ENCODE assay signal across 24 mouse cellular contexts in the genomic region with DNA sequence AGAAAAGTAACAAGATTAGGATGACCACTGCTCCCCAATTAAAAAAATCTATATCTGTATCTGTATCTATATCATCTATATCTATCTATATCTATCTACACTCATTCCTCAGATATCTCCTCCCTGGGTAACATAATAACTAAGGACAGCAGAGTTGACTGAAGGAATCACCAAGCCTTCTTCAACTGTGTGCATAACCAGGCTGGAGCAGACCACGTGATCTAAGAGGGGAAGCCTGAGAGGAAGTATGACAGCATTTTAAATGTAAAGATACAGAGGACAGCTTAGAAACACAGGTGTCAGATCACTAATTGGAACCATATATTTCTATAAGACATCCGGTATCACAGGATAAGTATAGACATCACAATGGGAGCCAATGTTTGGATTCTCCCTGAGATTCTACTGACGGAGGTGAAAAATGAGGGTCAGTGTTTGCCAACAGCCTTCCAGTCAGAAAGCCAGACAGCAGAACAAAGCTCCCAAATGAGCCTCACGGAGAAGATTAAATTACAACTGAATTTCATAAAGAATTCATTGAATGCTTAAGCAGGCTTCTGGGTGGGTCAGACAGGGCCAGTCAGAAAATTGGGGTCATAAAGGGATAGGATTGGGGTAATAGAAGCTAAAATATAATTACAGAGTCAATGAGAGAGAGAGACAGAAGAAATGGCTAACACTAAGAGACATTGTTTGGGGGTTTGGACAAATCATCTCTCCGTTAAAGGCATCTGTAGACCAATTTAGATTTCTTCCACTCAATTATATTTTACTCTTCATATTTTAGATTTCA.
DNase-seq lines count a peak whose midpoint lies in the region; ATAC-seq lines count a peak whose summit lies in the region.
"Had no signal": no experiment of that assay in that cellular context is flagged by ENCODE, and none has a peak within 500 bp of the region (broad histone marks: within the 10 kb centered on the region; RNA-seq: fewer than 3 reads in every experiment).

No protein-coding gene starts in this region.

- H3K36me3 ChIP-seq in midbrain, embryonic 11.5 days (ENCODE audit: control insufficient read depth, insufficient read depth, low read length), result no peaks in the 10 kb centered on the region
- peaks cover 3% of the 10 kb centered on the region; the same call in 1 of the 2 replicates for H3K36me3 ChIP-seq in midbrain, embryonic 10.5 days
- H3K36me3 ChIP-seq in embryonic facial prominence, embryonic 12.5 days, result no peaks in the 10 kb centered on the region
- no peaks in the 10 kb centered on the region for H3K36me3 ChIP-seq in hindbrain, embryonic 12.5 days
- H3K36me3 ChIP-seq in neural tube, embryonic 12.5 days, result peaks cover 2% of the 10 kb centered on the region; the same call in 1 of the 2 replicates
- H3K36me3 ChIP-seq: embryonic facial prominence, embryonic 13.5 days; heart, embryonic 12.5 days; limb, embryonic 15.5 days had no signal

- H3K27me3 ChIP-seq in midbrain, embryonic 11.5 days (ENCODE audit: control insufficient read depth, insufficient read depth, low read length), result no peaks in the 10 kb centered on the region
- no peaks in the 10 kb centered on the region for H3K27me3 ChIP-seq in midbrain, embryonic 10.5 days (ENCODE audit: low read depth, poor library complexity, severe bottlenecking)
- no peaks in the 10 kb centered on the region for H3K27me3 ChIP-seq in embryonic facial prominence, embryonic 12.5 days
- no peaks in the 10 kb centered on the region for H3K27me3 ChIP-seq in hindbrain, embryonic 12.5 days
- H3K27me3 ChIP-seq in neural tube, embryonic 12.5 days (replicated peaks), result no peaks in the 10 kb centered on the region
- H3K27me3 ChIP-seq: embryonic facial prominence, embryonic 13.5 days; heart, embryonic 12.5 days; limb, embryonic 15.5 days had no signal

- no peak overlapping the region for H3K4me2 ChIP-seq in midbrain, embryonic 11.5 days
- no peak overlapping the region for H3K4me2 ChIP-seq in embryonic facial prominence, embryonic 12.5 days (replicated peaks)
- H3K4me2 ChIP-seq in hindbrain, embryonic 12.5 days (replicated peaks), result no peak overlapping the region; the same call in 1 of the 2 replicates
- no peak overlapping the region for H3K4me2 ChIP-seq in neural tube, embryonic 12.5 days (replicated peaks)
- H3K4me2 ChIP-seq: embryonic facial prominence, embryonic 13.5 days; heart, embryonic 12.5 days; limb, embryonic 15.5 days; lung, embryonic 14.5 days had no signal

- DNase-seq in midbrain, embryonic 11.5 days (ENCODE audit: low spot score, missing footprints), result peak; percentile 79
- DNase-seq in midbrain, embryonic 10.5 days (ENCODE audit: low spot score), result no peak
- DNase-seq in heart, postnatal 14 days, result no peak
- DNase-seq in cerebellum, postnatal 14 days, result no peak
- DNase-seq in frontal cortex, postnatal 36 days (ENCODE audit: low spot score in 2 of 2), result no peak
- DNase-seq: adrenal gland, postnatal 10 days; cerebellum, adult 2 months; gastrocnemius, postnatal 10 days; heart, postnatal 10 days; kidney, adult 18-20 months; left cerebral cortex, postnatal 4 days; lung, embryonic 14.5 days; right cerebral cortex, postnatal 14 days; thymus, postnatal 25 days had no signal

- H3K4me1 ChIP-seq in midbrain, embryonic 11.5 days (ENCODE audit: control insufficient read depth, insufficient read depth, low read length), result no peaks in the 10 kb centered on the region
- no peaks in the 10 kb centered on the region for H3K4me1 ChIP-seq in midbrain, embryonic 10.5 days
- peaks cover 6% of the 10 kb centered on the region; the same call in 1 of the 2 replicates for H3K4me1 ChIP-seq in embryonic facial prominence, embryonic 12.5 days
- H3K4me1 ChIP-seq in hindbrain, embryonic 12.5 days, result peaks cover 19% of the 10 kb centered on the region
- H3K4me1 ChIP-seq in neural tube, embryonic 12.5 days, result no peaks in the 10 kb centered on the region
- H3K4me1 ChIP-seq: embryonic facial prominence, embryonic 13.5 days; heart, embryonic 12.5 days; limb, embryonic 15.5 days had no signal

- intact Hi-C loops in heart, postnatal 14 days (cut with DNase I), result no loop called here

- no peaks in the 10 kb centered on the region for H3K9me3 ChIP-seq in midbrain, embryonic 11.5 days (ENCODE audit: control insufficient read depth, low read length)
- no peaks in the 10 kb centered on the region for H3K9me3 ChIP-seq in midbrain, embryonic 10.5 days (replicated peaks)
- H3K9me3 ChIP-seq in embryonic facial prominence, embryonic 12.5 days, result no peaks in the 10 kb centered on the region
- H3K9me3 ChIP-seq in hindbrain, embryonic 12.5 days (replicated peaks), result no peaks in the 10 kb centered on the region
- H3K9me3 ChIP-seq in neural tube, embryonic 12.5 days, result no peaks in the 10 kb centered on the region
- H3K9me3 ChIP-seq: embryonic facial prominence, embryonic 13.5 days; heart, embryonic 12.5 days; limb, embryonic 15.5 days had no signal

- no peak overlapping the region for H3K4me3 ChIP-seq in midbrain, embryonic 11.5 days (ENCODE audit: low read depth, low read length)
- no peak overlapping the region for H3K4me3 ChIP-seq in midbrain, embryonic 10.5 days
- H3K4me3 ChIP-seq in embryonic facial prominence, embryonic 12.5 days, result no peak overlapping the region
- H3K4me3 ChIP-seq in hindbrain, embryonic 12.5 days, result no peak overlapping the region
- no peak overlapping the region for H3K4me3 ChIP-seq in neural tube, embryonic 12.5 days
- H3K4me3 ChIP-seq: embryonic facial prominence, embryonic 13.5 days; heart, embryonic 12.5 days; left cerebral cortex, adult 2 months; limb, embryonic 15.5 days had no signal

- H3K27ac ChIP-seq in midbrain, embryonic 11.5 days (ENCODE audit: low read depth, low read length), result no peak overlapping the region
- H3K27ac ChIP-seq in midbrain, embryonic 10.5 days (replicated peaks), result no peak overlapping the region
- no peak overlapping the region for H3K27ac ChIP-seq in embryonic facial prominence, embryonic 12.5 days
- peak overlapping the region; percentile 77 for H3K27ac ChIP-seq in hindbrain, embryonic 12.5 days
- 0 out of 2 replicates have a peak overlapping the region, but pooled peaks have one; percentile 42 for H3K27ac ChIP-seq in neural tube, embryonic 12.5 days
- H3K27ac ChIP-seq: embryonic facial prominence, embryonic 13.5 days; kidney, postnatal 0 days; left cerebral cortex, adult 2 months; limb, embryonic 15.5 days; liver, embryonic 14.5 days had no signal

- no peak overlapping the region for H3K9ac ChIP-seq in midbrain, embryonic 11.5 days (ENCODE audit: low read length)
- no peak overlapping the region for H3K9ac ChIP-seq in embryonic facial prominence, embryonic 12.5 days
- no peak overlapping the region for H3K9ac ChIP-seq in hindbrain, embryonic 12.5 days
- no peak overlapping the region for H3K9ac ChIP-seq in neural tube, embryonic 12.5 days
- H3K9ac ChIP-seq: embryonic facial prominence, embryonic 13.5 days; heart, embryonic 12.5 days; limb, embryonic 15.5 days; liver, embryonic 14.5 days; lung, embryonic 14.5 days had no signal

- ATAC-seq in midbrain, embryonic 11.5 days (ENCODE audit: low FRiP score), result peak; percentile 33; the same call in 1 of the 2 replicates
- 0 out of 2 replicates have a peak, but pooled peaks have one; percentile 28 for ATAC-seq in embryonic facial prominence, embryonic 12.5 days (ENCODE audit: insufficient number of reproducible peaks, insufficient read depth, low FRiP score, low TSS enrichment)
- peak; percentile 50 for ATAC-seq in hindbrain, embryonic 12.5 days (ENCODE audit: low FRiP score)
- ATAC-seq in neural tube, embryonic 12.5 days (ENCODE audit: low FRiP score, low read depth), result 0 out of 2 replicates have a peak, but pooled peaks have one; percentile 25
- ATAC-seq: forebrain, embryonic 14.5 days had no signal

- 64% methylated on average over 5 of the region's 5 CpGs for WGBS in midbrain, embryonic 11.5 days
- 80% methylated on average over 5 of the region's 5 CpGs for WGBS in midbrain, embryonic 10.5 days
- 34% methylated on average over 5 of the region's 5 CpGs for WGBS in embryonic facial prominence, embryonic 12.5 days
- whole genome bisulfite sequencing in hindbrain, embryonic 12.5 days, result 36% methylated on average over 5 of the region's 5 CpGs
- WGBS in neural tube, embryonic 12.5 days, result 44% methylated on average over 5 of the region's 5 CpGs

Comparison
In these comparisons a context has a peak if more than half of its experiments do, and no peak if none do; other contexts are left out.
1. H3K27ac ChIP-seq: peak in hindbrain, embryonic 12.5 days (single experiment) and neural tube, embryonic 12.5 days (single experiment); none in midbrain, embryonic 11.5 days (single experiment), midbrain, embryonic 10.5 days (single experiment) and embryonic facial prominence, embryonic 12.5 days (single experiment).
2. Peak in every context shown above with its lines, with median percentiles within 50 percentile points of each other: ATAC-seq.